In the genomic region with DNA sequence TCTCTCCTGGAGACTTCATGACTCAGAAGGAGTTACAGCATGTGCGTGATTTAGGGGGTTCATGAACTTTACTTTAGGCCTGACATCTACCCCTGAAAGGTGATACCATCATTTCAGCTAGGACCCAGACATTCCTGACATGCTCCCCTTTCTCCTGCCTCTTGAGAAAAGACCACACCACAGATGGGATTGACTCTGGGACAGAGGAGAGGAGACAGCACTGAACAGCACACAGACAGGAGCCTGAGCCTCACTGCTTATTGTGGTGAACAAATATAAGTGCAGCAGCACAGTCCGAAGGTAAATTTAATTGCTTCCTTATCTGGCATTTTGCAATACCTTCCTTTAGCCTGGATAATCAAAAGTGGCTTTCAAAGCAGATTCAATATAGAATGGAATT, we compare ENCODE assay signal across 15 mouse cellular contexts.
"Had no signal": no experiment of that assay in that cellular context is flagged by ENCODE, and none has a peak within 500 bp of the region (broad histone marks: within the 10 kb centered on the region; RNA-seq: fewer than 3 reads in every experiment).

No protein-coding gene starts in this region.

- H3K9ac ChIP-seq: liver, embryonic 13.5 days; midbrain, embryonic 12.5 days had no signal

- H3K4me2 ChIP-seq: liver, embryonic 13.5 days; midbrain, embryonic 12.5 days had no signal

- H3K27ac ChIP-seq: left cerebral cortex, adult 2 months; liver, embryonic 13.5 days; midbrain, embryonic 12.5 days; stomach, postnatal 0 days had no signal

- H3K27me3 ChIP-seq: liver, embryonic 13.5 days; midbrain, embryonic 12.5 days had no signal

- H3K36me3 ChIP-seq: liver, embryonic 13.5 days; midbrain, embryonic 12.5 days had no signal

- H3K4me3 ChIP-seq: left cerebral cortex, adult 2 months; liver, embryonic 13.5 days; midbrain, embryonic 12.5 days had no signal

- H3K4me1 ChIP-seq: liver, embryonic 13.5 days; midbrain, embryonic 12.5 days had no signal

- H3K9me3 ChIP-seq: liver, embryonic 13.5 days; midbrain, embryonic 12.5 days had no signal

- DNase-seq: kidney, adult 11 months; kidney, adult 8-10 months; kidney, postnatal 25 days; layer of hippocampus, postnatal 36 days; liver, embryonic 13.5 days; lung, adult 2 months; lung, postnatal 14 days; lung, postnatal 4 days; right cerebral cortex, postnatal 4 days; thymus, adult 2 months; thymus, postnatal 14 days; thymus, postnatal 4 days had no signal
